ENCODE assay signal across 10 mouse cellular contexts in the genomic region with DNA sequence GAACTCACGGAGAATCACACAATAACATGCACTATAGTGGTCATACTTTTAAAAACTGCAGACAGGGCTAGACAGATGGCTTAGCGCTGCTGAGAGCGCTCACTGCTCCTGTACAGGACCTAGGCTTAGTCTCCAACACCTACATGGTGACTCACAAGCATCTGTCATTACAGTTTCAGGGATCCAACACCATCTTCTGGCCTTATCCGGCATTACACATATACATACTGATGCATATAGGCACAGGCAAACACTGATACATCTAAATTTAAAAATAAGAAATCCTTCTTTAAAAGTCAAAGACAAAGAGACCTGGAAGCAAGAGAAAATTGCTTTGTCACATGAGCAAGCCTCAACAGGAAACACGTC. TPM values are rescaled to one million over a fixed set of nuclear protein-coding genes. Genes with fewer than 3 reads are reported as not detected.
DNase-seq lines count a peak whose midpoint lies in the region; ATAC-seq and TF ChIP-seq lines count a peak whose summit lies in the region.
"Had no signal": no experiment of that assay in that cellular context is flagged by ENCODE, and none has a peak within 500 bp of the region (broad histone marks: within the 10 kb centered on the region; RNA-seq: fewer than 3 reads in every experiment).

No protein-coding gene starts in this region.

- H3K36me3 ChIP-seq in kidney, postnatal 0 days (ENCODE audit: insufficient read depth, low read length): 0 out of 2 replicates have a peak, but pooled peaks cover 5% of the 10 kb centered on the region
- H3K36me3 ChIP-seq in E14TG2a.4 (ENCODE audit: insufficient read depth, low read length): peaks cover 6% of the 10 kb centered on the region
- H3K36me3 ChIP-seq in intestine, embryonic 16.5 days (ENCODE audit: control insufficient read depth, insufficient read depth, low read length): 0 out of 2 replicates have a peak, but pooled peaks cover 3% of the 10 kb centered on the region

- H3K9me3 ChIP-seq in kidney, postnatal 0 days (replicated peaks; ENCODE audit: low read length): no peaks in the 10 kb centered on the region
- peaks cover 4% of the 10 kb centered on the region; the same call in 1 of the 2 replicates for H3K9me3 ChIP-seq in E14TG2a.4 (ENCODE audit: low read length)
- no peaks in the 10 kb centered on the region for H3K9me3 ChIP-seq in intestine, embryonic 16.5 days (ENCODE audit: control insufficient read depth, low read length)

- H3K4me2 ChIP-seq in kidney, postnatal 0 days (ENCODE audit: low read length): no peak overlapping the region
- no peak overlapping the region for H3K4me2 ChIP-seq in intestine, embryonic 16.5 days (ENCODE audit: low read depth, low read length)

- no peak for ATAC-seq in kidney, postnatal 0 days (replicated peaks; ENCODE audit: low FRiP score, low read depth)
- peak; percentile 35; the same call in 1 of the 2 replicates for ATAC-seq in intestine, embryonic 16.5 days

- H3K9ac ChIP-seq in kidney, postnatal 0 days (ENCODE audit: low read depth, low read length): no peak overlapping the region
- no peak overlapping the region for H3K9ac ChIP-seq in intestine, embryonic 16.5 days (ENCODE audit: low read depth, low read length)

- H3K4me1 ChIP-seq in kidney, postnatal 0 days (replicated peaks; ENCODE audit: insufficient read depth, low read length): no peaks in the 10 kb centered on the region
- peaks cover 32% of the 10 kb centered on the region for H3K4me1 ChIP-seq in E14TG2a.4 (replicated peaks; ENCODE audit: low read depth, low read length)
- H3K4me1 ChIP-seq in intestine, embryonic 16.5 days (ENCODE audit: control insufficient read depth, insufficient read depth, low read length): no peaks in the 10 kb centered on the region

- peak; percentile 25; the same call in 1 of the 2 replicates for TF ChIP-seq CTCF in kidney, postnatal 0 days (IDR thresholded peaks at IDR 0.05; ENCODE audit: low read depth)
- peak; percentile 56 for TF ChIP-seq CTCF in E14TG2a.4 (conservative IDR thresholded peaks at IDR 0.05; ENCODE audit: low read length)

- 94% methylated on average over 5 of the region's 5 CpGs for WGBS in kidney, postnatal 0 days
- 91% methylated on average over 5 of the region's 5 CpGs for whole genome bisulfite sequencing in intestine, embryonic 16.5 days

- no peak for DNase-seq in kidney, postnatal 0 days (ENCODE audit: low spot score)
- DNase-seq in kidney, adult 8-10 months: no peak
- peak; percentile 82 for DNase-seq in R1 (ENCODE audit: low read depth, low spot score)
- no peak for DNase-seq in adrenal gland, adult 2 months
- no peak for DNase-seq in left cerebral cortex, adult 8-10 months (ENCODE audit: low spot score in 2 of 2)
- DNase-seq: cerebellum, postnatal 36 days; right cerebral cortex, postnatal 14 days; thymus, postnatal 25 days had no signal

- no peak overlapping the region for H3K27ac ChIP-seq in kidney, postnatal 0 days
- no peak overlapping the region; the same call in 1 of the 2 replicates for H3K27ac ChIP-seq in intestine, embryonic 16.5 days (ENCODE audit: low read length)

- H3K4me3 ChIP-seq in kidney, postnatal 0 days (replicated peaks; ENCODE audit: low read depth, low read length): no peak overlapping the region
- no peak overlapping the region for H3K4me3 ChIP-seq in E14TG2a.4 (replicated peaks; ENCODE audit: low read length)
- H3K4me3 ChIP-seq in intestine, embryonic 16.5 days (ENCODE audit: low read length): no peak overlapping the region

- no peaks in the 10 kb centered on the region for H3K27me3 ChIP-seq in kidney, postnatal 0 days (ENCODE audit: insufficient read depth, low read length)
- H3K27me3 ChIP-seq in E14TG2a.4 (ENCODE audit: insufficient read depth, low read length): no peaks in the 10 kb centered on the region
- H3K27me3 ChIP-seq in intestine, embryonic 16.5 days (replicated peaks; ENCODE audit: control insufficient read depth, insufficient read depth, low read length): no peaks in the 10 kb centered on the region

RNA-seq across cellular contexts. Expression of gene Elf2, which starts 13.1 kb away (rescaled TPM):
- 56.2 and 60.3 TPM in 2 replicates for polyA plus RNA-seq in kidney, postnatal 0 days (2015; fragmentation: Nextera tagmentation; extraction: Ambion mirVana)
- 43.4 and 53.5 TPM in 2 replicates for polyA plus RNA-seq in intestine, embryonic 16.5 days (2015; fragmentation: Nextera tagmentation; extraction: Ambion mirVana)
- 10 to 100 TPM; 66.3 to 70.8 TPM for total RNA-seq in adrenal gland, adult 2 months (2021)
- polyA plus RNA-seq in adrenal gland, adult 2 months (2012; rRNA removed): 30.7 and 39.1 TPM in 2 replicates
- total RNA-seq in left cerebral cortex, adult 8-10 months (2022): 10 to 100 TPM; 57.8 to 67.7 (median 60.8) TPM
